Mouse (Mus musculus) stomach, embryonic 15.5 days (tissue): Measurements from ENCODE around the gene Isl1. TPM values are rescaled to one million over a fixed set of nuclear protein-coding genes. Genes with fewer than 3 reads are reported as not detected.

Source experiments
- ATAC-seq: fragments of 200-750 bp; cut with Nextera tagmentation; 2 replicates; pipeline ENCODE4 v1.8.0; 2017; ENCODE audit warnings: low read depth, moderate number of reproducible peaks, moderate TSS enrichment; ENCODE audit not compliant: insufficient read depth, low FRiP score
- H3K27ac ChIP-seq: fragments of 300-500 bp; sonication (generic); 2 replicates; pipeline ENCODE4 v1.5.1; 2015; ENCODE audit warnings: mild to moderate bottlenecking, inconsistent platforms
- H3K27me3 ChIP-seq: fragments of 300-500 bp; sonication (generic); replicated peaks from 2 replicates; pipeline ENCODE4 v1.6.1; 2015; ENCODE audit warnings: inconsistent platforms
- H3K36me3 ChIP-seq: fragments of 300-500 bp; sonication (generic); 2 replicates; pipeline ENCODE4 v1.6.1; 2015; ENCODE audit warnings: inconsistent platforms
- H3K4me1 ChIP-seq: fragments of 300-500 bp; sonication (generic); 2 replicates; pipeline ENCODE4 v1.6.1; 2015; ENCODE audit warnings: inconsistent platforms
- H3K4me2 ChIP-seq: fragments of 300-500 bp; sonication (generic); 2 replicates; pipeline ENCODE4 v1.6.1; 2015; ENCODE audit warnings: mild to moderate bottlenecking, inconsistent platforms
- H3K4me3 ChIP-seq: fragments of 300-500 bp; sonication (generic); replicated peaks from 2 replicates; pipeline ENCODE4 v1.5.1; 2015; ENCODE audit warnings: inconsistent platforms
- H3K9ac ChIP-seq: fragments of 300-500 bp; sonication (generic); 2 replicates; pipeline ENCODE4 v1.6.1; 2015; ENCODE audit warnings: inconsistent platforms
- H3K9me3 ChIP-seq: fragments of 300-500 bp; sonication (generic); 2 replicates; pipeline ENCODE4 v1.6.1; 2016; ENCODE audit warnings: inconsistent platforms
- WGBS: fragments of 180-500 bp; shearing (Covaris S2); methylation state at CpG from one replicate; pipeline ENCODE4 v1.1.7; 2015; 5-methylcytosine and 5-hydroxymethylcytosine counted together
- polyA plus RNA-seq: library from polyadenylated mRNA; unstranded; fragments of >200 nt; fragmentation: Nextera tagmentation; extraction: Ambion mirVana; gene quantifications from 2 replicates; pipeline ENCODE4 v1.2.1, GENCODE M21; 2015

The Isl1 gene
- 29.7 and 42.1 TPM in 2 replicates for polyA plus RNA-seq

DNA sequence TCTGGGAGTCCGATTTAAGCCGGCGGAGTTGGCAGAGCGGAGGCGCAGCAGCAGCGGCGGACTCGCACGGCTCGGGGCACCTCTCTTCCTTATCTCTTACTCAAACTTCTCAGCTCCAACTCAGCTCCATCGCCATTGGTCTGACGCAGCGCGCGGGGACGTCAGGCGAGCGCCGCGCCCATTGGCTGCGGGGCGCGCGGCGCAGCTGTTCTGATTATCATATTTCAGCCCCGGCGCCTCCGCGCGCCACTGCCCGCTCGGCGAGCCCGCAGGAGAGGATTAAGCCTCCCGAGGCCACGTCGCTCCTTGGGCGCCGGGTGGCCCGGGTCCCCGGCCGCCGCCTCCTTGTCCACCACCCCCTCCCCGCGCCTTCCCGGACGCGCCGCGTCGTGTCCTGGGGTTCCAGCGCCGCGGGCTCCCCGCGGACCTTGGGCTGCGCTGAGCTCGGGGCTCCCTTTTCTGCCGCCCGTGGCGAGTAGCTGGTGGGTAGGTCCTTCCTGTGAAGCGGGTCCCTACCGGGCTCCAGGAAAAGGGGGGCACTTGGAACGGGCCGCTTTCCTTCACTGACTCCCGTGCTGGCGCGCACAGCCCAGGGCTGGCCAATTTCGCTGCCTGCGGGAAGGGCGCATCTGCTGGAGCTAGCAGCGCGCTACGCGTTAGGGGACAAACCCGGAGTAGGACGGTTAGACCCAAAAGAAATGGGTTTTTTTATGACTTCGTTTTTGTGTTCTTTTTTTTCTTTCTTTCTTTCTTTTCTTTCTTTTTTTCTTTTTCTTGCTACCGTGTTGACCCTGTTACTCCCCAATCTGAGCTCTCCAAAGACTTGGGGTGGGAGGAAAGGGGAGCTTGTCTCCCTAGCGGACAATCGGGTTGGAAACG lies at the start of gene Isl1:
TSS of gene Isl1 (minus strand) at position 106 of the 879 bp plus-strand sequence.
- H3K9ac ChIP-seq = peak within 1 kb of the TSS; percentile 49; the same call in 1 of the 2 replicates
- H3K27me3 ChIP-seq = peaks cover 29% of the 10 kb centered on the region
- H3K36me3 ChIP-seq = no peaks in the 10 kb centered on the region
- WGBS = under 1% methylated on average over 78 of the region's 82 CpGs
- H3K27ac ChIP-seq = peak within 1 kb of the TSS; percentile 85
- peak within 1 kb of the TSS; percentile 86 for H3K4me2 ChIP-seq
- no peaks in the 10 kb centered on the region; the same call in 1 of the 2 replicates for H3K4me1 ChIP-seq
- H3K9me3 ChIP-seq = no peaks in the 10 kb centered on the region
- H3K4me3 ChIP-seq = peak within 1 kb of the TSS; percentile 60
- ATAC-seq = peak; percentile 94

- H3K27ac ChIP-seq = no peak overlapping the region
- H3K27me3 ChIP-seq = no peaks in the 10 kb centered on the region
- H3K4me3 ChIP-seq = no peak overlapping the region
- no peaks in the 10 kb centered on the region for H3K4me1 ChIP-seq
- no peak for ATAC-seq
- no peaks in the 10 kb centered on the region for H3K36me3 ChIP-seq
- H3K4me2 ChIP-seq = no peak overlapping the region
- no peak overlapping the region for H3K9ac ChIP-seq
- whole genome bisulfite sequencing = 61% methylated on average over 3 of the region's 3 CpGs
- H3K9me3 ChIP-seq = no peaks in the 10 kb centered on the region
Observed at GRCm38 (mm10) chr13:116335763-116336162, 26.3 kb upstream of the Isl1 start.

GRCm38 (mm10) chr13:116313636-116314530 lies 4.4 kb upstream of the Isl1 start:
- WGBS = 18% methylated on average over 28 of the region's 28 CpGs
- peaks cover 12% of the 10 kb centered on the region; the same call in 1 of the 2 replicates for H3K27me3 ChIP-seq
- no peaks in the 10 kb centered on the region for H3K9me3 ChIP-seq
- H3K4me1 ChIP-seq = no peaks in the 10 kb centered on the region; the same call in 1 of the 2 replicates
- H3K36me3 ChIP-seq = no peaks in the 10 kb centered on the region
- no peak overlapping the region for H3K27ac ChIP-seq
- H3K9ac ChIP-seq = no peak overlapping the region
- H3K4me3 ChIP-seq = peak overlapping the region; percentile 25; the same call in 1 of the 2 replicates
- ATAC-seq = no peak
- peak overlapping the region; percentile 44 for H3K4me2 ChIP-seq

GRCm38 (mm10) chr13:116311871-116312720 lies 2.6 kb upstream of the Isl1 start:
- no peaks in the 10 kb centered on the region for H3K9me3 ChIP-seq
- H3K4me1 ChIP-seq = no peaks in the 10 kb centered on the region; the same call in 1 of the 2 replicates
- no peak for ATAC-seq
- H3K27ac ChIP-seq = peak overlapping the region; percentile 40; the same call in 1 of the 2 replicates
- whole genome bisulfite sequencing = 22% methylated on average over 13 of the region's 13 CpGs
- H3K36me3 ChIP-seq = no peaks in the 10 kb centered on the region
- H3K4me3 ChIP-seq = peak overlapping the region; percentile 60; the same call in 1 of the 2 replicates
- peak overlapping the region; percentile 86 for H3K4me2 ChIP-seq
- no peak overlapping the region for H3K9ac ChIP-seq
- H3K27me3 ChIP-seq = peaks cover 16% of the 10 kb centered on the region; the same call in 1 of the 2 replicates

- Histone ChIP-seq H3K4me3 (peak overlapping the region; percentile 60), H3K4me1 (no peaks in the 10 kb centered on the region; the same call in 1 of the 2 replicates), H3K27me3 (peaks cover 24% of the 10 kb centered on the region), H3K4me2 (peak overlapping the region; percentile 86), H3K36me3 (no peaks in the 10 kb centered on the region), H3K27ac (0 out of 2 replicates have a peak overlapping the region, but pooled peaks have one; percentile 17), H3K9me3 (no peaks in the 10 kb centered on the region), H3K9ac (no peak overlapping the region)
- 30% methylated on average over 4 of the region's 4 CpGs for WGBS
- ATAC-seq = no peak
Observed at GRCm38 (mm10) chr13:116311011-116311410, 1.5 kb upstream of the Isl1 start.

GRCm38 (mm10) chr13:116310463-116310765 lies 925 bp upstream of the Isl1 start:
- H3K27ac ChIP-seq = peak overlapping the region; percentile 17
- H3K4me1 ChIP-seq = no peaks in the 10 kb centered on the region; the same call in 1 of the 2 replicates
- no peaks in the 10 kb centered on the region for H3K9me3 ChIP-seq
- H3K9ac ChIP-seq = peak overlapping the region; percentile 49; the same call in 1 of the 2 replicates
- H3K4me3 ChIP-seq = peak overlapping the region; percentile 60
- no peak for ATAC-seq
- WGBS = 2% methylated on average over 9 of the region's 9 CpGs
- H3K27me3 ChIP-seq = peaks cover 29% of the 10 kb centered on the region
- H3K36me3 ChIP-seq = no peaks in the 10 kb centered on the region
- H3K4me2 ChIP-seq = peak overlapping the region; percentile 86

DNA sequence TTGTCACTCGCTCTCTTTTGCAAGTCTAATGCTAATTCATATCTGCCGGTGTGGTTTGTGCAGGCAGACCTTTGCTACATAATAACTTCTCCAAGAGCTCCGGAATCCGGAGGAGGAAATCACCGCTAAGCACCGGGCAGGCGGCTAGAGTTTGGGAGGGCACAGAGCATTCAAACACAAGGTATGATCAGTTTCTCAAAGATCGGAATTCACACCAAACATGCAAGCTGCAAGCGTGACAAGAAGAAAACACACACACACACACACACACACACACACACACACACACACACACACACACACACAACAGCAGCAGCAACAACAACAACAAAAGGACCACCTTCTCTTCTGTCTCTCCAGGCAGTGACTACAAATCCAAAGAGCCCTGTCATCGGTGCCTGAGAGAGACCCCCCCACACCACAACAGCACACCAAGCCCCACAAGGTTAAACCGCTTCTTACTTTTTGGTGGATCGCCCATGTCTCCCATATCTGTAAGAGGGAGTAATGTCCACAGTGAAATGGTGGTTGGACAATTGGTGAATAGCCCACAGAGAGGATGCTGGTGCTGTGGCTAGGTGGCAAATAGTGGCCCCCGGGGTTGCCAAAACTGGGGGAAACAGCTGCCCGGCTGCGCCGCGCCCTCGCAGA lies 431 bp downstream of the Isl1 start:
- under 1% methylated on average over 17 of the region's 18 CpGs for WGBS
- Histone ChIP-seq H3K9me3 (no peaks in the 10 kb centered on the region), H3K36me3 (no peaks in the 10 kb centered on the region), H3K27ac (peak overlapping the region; percentile 85), H3K27me3 (peaks cover 25% of the 10 kb centered on the region), H3K4me2 (peak overlapping the region; percentile 86), H3K9ac (0 out of 2 replicates have a peak overlapping the region, but pooled peaks have one; percentile 43), H3K4me3 (peak overlapping the region; percentile 60), H3K4me1 (no peaks in the 10 kb centered on the region; the same call in none of the 2 replicates)
- no peak for ATAC-seq

DNA sequence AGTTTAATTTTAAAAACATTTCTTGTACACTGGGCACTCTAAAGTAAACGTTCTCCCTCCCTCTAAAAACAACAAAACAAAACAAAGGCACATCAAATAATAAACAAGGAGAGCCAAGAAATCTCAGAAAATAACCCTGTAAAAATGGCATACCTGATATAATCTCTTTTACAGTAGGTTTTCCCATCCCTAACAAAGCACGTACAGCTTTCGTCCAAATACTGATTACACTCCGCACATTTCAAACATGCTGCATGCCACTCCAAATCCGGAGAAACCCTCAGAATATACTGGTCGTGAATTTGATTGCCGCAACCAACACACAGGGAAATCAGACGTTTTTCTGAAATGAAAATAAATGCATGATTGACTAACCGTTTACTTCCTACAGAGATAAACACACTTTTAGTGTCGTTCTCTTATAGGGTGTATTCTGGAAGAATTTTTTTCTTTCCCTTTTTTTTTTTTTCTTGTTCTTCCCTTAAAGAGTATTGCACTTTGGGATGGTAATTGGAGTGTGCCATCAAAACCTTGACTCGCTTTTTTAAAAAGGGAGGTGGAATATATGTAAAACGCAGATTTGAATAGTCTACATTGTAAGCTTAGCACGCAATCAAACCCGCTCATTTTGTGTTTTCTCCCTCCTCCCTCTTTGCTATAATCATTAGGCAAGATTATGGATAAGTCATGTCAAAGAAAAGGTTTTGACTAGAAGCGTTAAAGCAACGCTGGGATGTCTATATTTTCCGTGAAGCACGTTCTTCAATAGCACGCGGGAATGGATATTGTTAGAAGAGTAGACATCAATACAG lies 1.2 kb downstream of the Isl1 start:
- 0 out of 2 replicates have a peak overlapping the region, but pooled peaks have one; percentile 16 for H3K9ac ChIP-seq
- peaks cover 31% of the 10 kb centered on the region for H3K27me3 ChIP-seq
- H3K4me2 ChIP-seq = peak overlapping the region; percentile 86
- no peaks in the 10 kb centered on the region for H3K36me3 ChIP-seq
- no peaks in the 10 kb centered on the region; the same call in none of the 2 replicates for H3K4me1 ChIP-seq
- ATAC-seq = no peak
- WGBS = 1% methylated on average over 20 of the region's 20 CpGs
- H3K9me3 ChIP-seq = no peaks in the 10 kb centered on the region
- 0 out of 2 replicates have a peak overlapping the region, but pooled peaks have one; percentile 85 for H3K27ac ChIP-seq
- peak overlapping the region; percentile 60 for H3K4me3 ChIP-seq

- peak overlapping the region; percentile 29 for H3K4me3 ChIP-seq
- peak overlapping the region; percentile 46 for H3K4me2 ChIP-seq
- ATAC-seq = no peak
- H3K9me3 ChIP-seq = no peaks in the 10 kb centered on the region
- H3K27ac ChIP-seq = peak overlapping the region; percentile 35; the same call in 1 of the 2 replicates
- H3K9ac ChIP-seq = no peak overlapping the region
- H3K4me1 ChIP-seq = no peaks in the 10 kb centered on the region; the same call in none of the 2 replicates
- H3K27me3 ChIP-seq = peaks cover 41% of the 10 kb centered on the region
- no peaks in the 10 kb centered on the region for H3K36me3 ChIP-seq
- 30% methylated on average over 6 of the region's 6 CpGs for WGBS
Observed at GRCm38 (mm10) chr13:116306591-116306990, 2.9 kb downstream of the Isl1 start.

- Histone ChIP-seq H3K9me3 (no peaks in the 10 kb centered on the region), H3K36me3 (no peaks in the 10 kb centered on the region), H3K9ac (no peak overlapping the region), H3K4me3 (peak overlapping the region; percentile 29), H3K4me2 (peak overlapping the region; percentile 46), H3K4me1 (no peaks in the 10 kb centered on the region; the same call in none of the 2 replicates), H3K27ac (no peak overlapping the region), H3K27me3 (peaks cover 44% of the 10 kb centered on the region)
- 42% methylated on average over 2 of the region's 2 CpGs for WGBS
- no peak for ATAC-seq
Observed at GRCm38 (mm10) chr13:116305721-116306120, 3.8 kb downstream of the Isl1 start.
